Mouse (Mus musculus): Measurements from ENCODE around the gene Slc12a9.

DNA sequence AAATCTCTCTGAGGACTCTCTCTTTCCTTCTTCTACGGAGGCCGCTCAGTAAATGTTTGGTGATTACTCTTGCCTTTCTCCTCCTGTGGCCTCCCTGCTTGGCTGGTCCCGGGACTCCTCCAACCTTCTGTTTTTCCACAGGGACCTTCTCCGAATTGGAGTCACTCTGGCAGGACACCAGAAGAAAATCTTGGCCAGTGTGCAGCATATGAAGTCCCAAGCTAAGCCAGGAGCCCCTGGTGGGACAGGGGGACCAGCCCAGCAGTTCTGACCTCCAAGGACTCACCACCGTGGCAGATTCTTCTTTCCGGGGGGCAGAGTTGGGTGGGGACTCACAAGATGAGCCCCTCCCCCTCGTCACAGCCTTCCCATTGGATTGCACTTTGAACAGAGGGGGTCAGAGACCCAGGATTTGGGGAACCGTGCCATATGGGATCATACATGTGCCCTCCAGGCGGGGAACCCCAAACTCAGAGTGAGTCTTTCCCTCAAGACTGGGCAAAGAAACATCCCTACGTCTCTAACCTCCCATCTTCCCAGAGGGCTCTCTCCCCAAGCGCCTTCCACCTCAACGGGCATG is 40.1 kb upstream of the Slc12a9 start:
- TF ChIP-seq GATA1 (IDR thresholded peaks at IDR 0.05; ENCODE audit: borderline replicate concordance, low read length), result no peak
- TF ChIP-seq FLI1 (IDR thresholded peaks at IDR 0.05; ENCODE audit: low read length), result no peak
